Mouse (Mus musculus): ENCODE measurements at regions not wholly inside any gene's neighbourhood (a gene's known extent, or its start where the extent isn't known, plus 50 kb on each side); places are given as distances from the start of the nearest gene placed in this dataset.
"Not testable (repeated sequence)": the region's sequence is repeated elsewhere in the genome, so short reads cannot be mapped to it uniquely, and the experiment has no call there.

DNA sequence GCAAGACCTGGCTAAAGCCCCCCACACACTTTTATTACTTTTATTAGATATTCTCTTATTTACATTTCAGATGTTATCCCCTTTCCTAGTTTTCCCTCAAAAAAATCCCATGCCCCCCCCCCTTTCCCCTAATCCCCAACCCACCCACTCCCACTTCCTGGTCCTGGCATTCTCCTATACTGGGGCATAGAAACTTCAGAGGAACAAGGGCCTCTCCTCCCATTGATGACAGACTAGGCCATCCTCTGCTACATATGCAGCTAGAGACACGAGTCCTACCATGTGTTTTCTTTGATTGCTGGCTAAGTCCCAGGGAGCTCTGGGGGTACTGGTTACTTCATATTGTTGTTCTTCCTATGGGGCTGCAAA, 116.8 kb downstream of the Rfpl4b start:
- not testable (repeated sequence) for H3K9ac ChIP-seq (ENCODE audit: low read depth, low read length); H3K27ac ChIP-seq (replicated peaks; ENCODE audit: insufficient read depth, low read depth, low read length)
- 79% methylated on average over 1 of the region's 1 CpGs for WGBS

DNA sequence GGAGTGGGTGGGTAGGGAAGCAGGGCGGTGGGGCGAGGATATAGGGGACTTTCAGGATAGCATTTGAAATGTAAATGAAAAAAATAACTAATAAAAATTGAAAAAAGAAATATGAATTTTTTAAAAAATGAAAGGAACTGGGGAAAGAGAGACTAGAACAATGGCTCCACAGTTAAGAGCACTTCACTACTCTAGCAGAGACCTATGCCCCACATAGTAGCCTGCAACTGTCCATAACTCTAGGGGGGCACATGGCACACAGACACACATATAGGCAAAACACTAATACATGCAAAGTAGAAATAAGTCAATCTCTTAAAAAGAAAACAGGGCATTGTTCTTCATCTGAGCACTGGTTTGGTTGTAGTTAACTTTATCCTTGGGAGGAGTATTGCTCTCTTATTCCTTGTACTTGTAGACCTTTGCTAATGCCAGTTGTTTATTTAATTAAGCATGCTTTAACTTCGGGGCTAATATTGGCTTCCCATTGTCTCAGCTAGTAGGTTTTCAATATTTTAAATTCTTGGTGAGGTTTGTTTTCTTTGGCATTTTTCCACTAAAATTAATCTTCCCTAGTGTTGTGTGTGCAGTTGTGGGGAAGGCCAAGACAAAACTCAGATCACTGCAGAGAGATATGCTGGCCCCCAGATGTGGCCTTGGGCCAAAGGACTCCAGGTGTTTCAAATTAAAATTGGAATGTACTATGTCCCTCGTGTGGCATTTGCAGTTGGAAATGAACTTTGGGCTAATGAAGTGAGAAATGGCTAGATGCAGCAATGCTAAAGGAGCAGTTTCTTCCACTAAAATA, 117.4 kb downstream of the Rfpl4b start:
- no peak for DNase-seq (ENCODE audit: extremely low read depth, low read depth, low spot score)
- Histone ChIP-seq H3K4me1 (ENCODE audit: control insufficient read depth, insufficient read depth, low read length) (no peaks in the 10 kb centered on the region), H3K27ac (replicated peaks; ENCODE audit: insufficient read depth, low read depth, low read length) (no peak overlapping the region), H3K79me2 (ENCODE audit: control insufficient read depth, insufficient read depth, low read length) (no peaks in the 10 kb centered on the region), H3K9ac (ENCODE audit: low read depth, low read length) (no peak overlapping the region), H3K36me3 (ENCODE audit: control insufficient read depth, insufficient read depth, low read length) (no peaks in the 10 kb centered on the region), H3K27me3 (ENCODE audit: control insufficient read depth, insufficient read depth, low read length) (no peaks in the 10 kb centered on the region), H3K4me3 (ENCODE audit: insufficient read depth, low read depth, low read length) (no peak overlapping the region)
- TF ChIP-seq CTCF (IDR thresholded peaks at IDR 0.05; ENCODE audit: low read depth, low read length) (no peak), POLR2A (IDR thresholded peaks at IDR 0.05; ENCODE audit: extremely low read depth, insufficient read depth, low read length) (no peak)
- 72% methylated on average over 4 of the region's 4 CpGs for WGBS

More for the DNA sequence above, 116.8 kb downstream of the Rfpl4b start:
- H3K4me3 ChIP-seq (ENCODE audit: insufficient read depth, low read depth, low read length); H3K36me3 ChIP-seq (ENCODE audit: control insufficient read depth, insufficient read depth, low read length); H3K4me1 ChIP-seq (ENCODE audit: control insufficient read depth, insufficient read depth, low read length); DNase-seq (ENCODE audit: extremely low read depth, low read depth, low spot score); H3K79me2 ChIP-seq (ENCODE audit: control insufficient read depth, insufficient read depth, low read length); H3K27me3 ChIP-seq (ENCODE audit: control insufficient read depth, insufficient read depth, low read length): not testable (repeated sequence)

DNA sequence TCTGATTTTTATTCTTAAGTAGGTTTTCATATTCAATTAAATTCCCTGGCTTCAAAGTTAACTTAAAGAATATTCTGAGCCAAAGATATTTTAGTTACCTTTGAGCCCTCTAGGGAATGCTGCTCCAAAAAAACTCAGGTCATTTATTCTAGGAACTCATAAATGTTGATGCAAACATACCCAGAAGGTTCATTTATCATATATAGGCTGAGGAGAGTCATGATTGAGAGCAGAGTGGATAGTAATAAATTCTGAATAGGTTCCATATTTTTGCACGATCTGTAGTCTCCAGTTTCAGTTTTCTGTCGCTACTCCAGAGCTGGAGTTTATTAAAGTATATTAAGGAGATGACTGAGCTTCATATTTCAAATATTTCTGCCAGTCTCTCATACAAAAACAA, 144.1 kb downstream of the Rfpl4b start:
- Histone ChIP-seq H3K9ac (ENCODE audit: low read depth, low read length) (no peak overlapping the region), H3K79me2 (ENCODE audit: control insufficient read depth, insufficient read depth, low read length) (no peaks in the 10 kb centered on the region), H3K27me3 (ENCODE audit: control insufficient read depth, insufficient read depth, low read length) (no peaks in the 10 kb centered on the region), H3K36me3 (ENCODE audit: control insufficient read depth, insufficient read depth, low read length) (no peaks in the 10 kb centered on the region), H3K4me1 (ENCODE audit: control insufficient read depth, insufficient read depth, low read length) (no peaks in the 10 kb centered on the region), H3K27ac (replicated peaks; ENCODE audit: insufficient read depth, low read depth, low read length) (no peak overlapping the region), H3K4me3 (ENCODE audit: insufficient read depth, low read depth, low read length) (no peak overlapping the region)
- no peak for TF ChIP-seq POLR2A (IDR thresholded peaks at IDR 0.05; ENCODE audit: extremely low read depth, insufficient read depth, low read length)
- no peak for DNase-seq (ENCODE audit: extremely low read depth, low read depth, low spot score)
- 69% methylated on average over 2 of the region's 2 CpGs for WGBS

DNA sequence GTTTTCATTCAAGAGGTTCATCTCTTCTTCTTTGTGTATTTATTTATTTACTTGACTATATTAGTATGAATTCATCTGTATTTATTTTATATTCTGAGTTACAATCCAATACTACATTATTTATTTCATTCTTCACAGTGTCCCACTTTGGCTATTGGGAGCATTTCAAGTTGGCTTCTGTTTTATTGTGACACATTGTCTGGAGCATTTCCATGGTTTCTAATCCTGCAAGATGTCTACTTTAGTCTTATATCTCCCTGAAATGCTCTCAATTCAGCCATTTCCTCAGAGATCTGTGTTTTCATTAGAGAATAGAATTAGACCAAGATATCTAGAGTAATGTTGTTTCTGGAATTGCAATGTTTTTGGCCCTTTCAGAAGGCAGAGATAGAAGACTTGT, 153.0 kb downstream of the Rfpl4b start:
- Histone ChIP-seq H3K9ac (ENCODE audit: low read depth, low read length) (no peak overlapping the region), H3K4me3 (ENCODE audit: insufficient read depth, low read depth, low read length) (no peak overlapping the region), H3K27ac (replicated peaks; ENCODE audit: insufficient read depth, low read depth, low read length) (no peak overlapping the region), H3K27me3 (ENCODE audit: control insufficient read depth, insufficient read depth, low read length) (no peaks in the 10 kb centered on the region), H3K4me1 (ENCODE audit: control insufficient read depth, insufficient read depth, low read length) (no peaks in the 10 kb centered on the region), H3K79me2 (ENCODE audit: control insufficient read depth, insufficient read depth, low read length) (no peaks in the 10 kb centered on the region), H3K36me3 (ENCODE audit: control insufficient read depth, insufficient read depth, low read length) (no peaks in the 10 kb centered on the region)
- TF ChIP-seq CTCF (IDR thresholded peaks at IDR 0.05; ENCODE audit: low read depth, low read length), result no peak
- no peak for TF ChIP-seq POLR2A (IDR thresholded peaks at IDR 0.05; ENCODE audit: extremely low read depth, insufficient read depth, low read length)
- DNase-seq (ENCODE audit: extremely low read depth, low read depth, low spot score), result no peak

DNA sequence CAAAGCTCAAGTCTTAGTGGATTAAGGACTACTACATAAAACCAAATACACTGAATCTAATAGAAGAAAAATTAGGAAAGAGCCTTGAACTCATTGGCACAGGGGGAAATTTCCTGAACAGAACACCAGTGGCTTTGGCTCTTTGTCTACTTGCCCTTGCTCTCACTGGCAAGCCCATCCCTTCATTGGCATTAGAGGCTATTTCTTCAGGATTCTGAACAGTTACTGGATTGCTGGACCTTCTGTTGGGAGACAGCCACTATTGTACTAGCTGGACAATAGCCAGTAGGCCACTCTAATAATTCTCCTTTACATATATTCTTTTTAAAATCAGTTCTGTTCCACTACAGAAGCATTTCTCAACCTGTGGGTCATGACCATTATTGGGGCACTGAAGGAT, 153.7 kb downstream of the Rfpl4b start:
- H3K27me3 ChIP-seq (ENCODE audit: control insufficient read depth, insufficient read depth, low read length), result no peaks in the 10 kb centered on the region
- TF ChIP-seq POLR2A (IDR thresholded peaks at IDR 0.05; ENCODE audit: extremely low read depth, insufficient read depth, low read length) (no peak), CTCF (IDR thresholded peaks at IDR 0.05; ENCODE audit: low read depth, low read length) (no peak)
- H3K27ac ChIP-seq (replicated peaks; ENCODE audit: insufficient read depth, low read depth, low read length), result no peak overlapping the region
- H3K4me3 ChIP-seq (ENCODE audit: insufficient read depth, low read depth, low read length), result no peak overlapping the region
- DNase-seq (ENCODE audit: extremely low read depth, low read depth, low spot score), result no peak
- no peaks in the 10 kb centered on the region for H3K36me3 ChIP-seq (ENCODE audit: control insufficient read depth, insufficient read depth, low read length)
- no peaks in the 10 kb centered on the region for H3K4me1 ChIP-seq (ENCODE audit: control insufficient read depth, insufficient read depth, low read length)
- H3K79me2 ChIP-seq (ENCODE audit: control insufficient read depth, insufficient read depth, low read length), result no peaks in the 10 kb centered on the region
- no peak overlapping the region for H3K9ac ChIP-seq (ENCODE audit: low read depth, low read length)

DNA sequence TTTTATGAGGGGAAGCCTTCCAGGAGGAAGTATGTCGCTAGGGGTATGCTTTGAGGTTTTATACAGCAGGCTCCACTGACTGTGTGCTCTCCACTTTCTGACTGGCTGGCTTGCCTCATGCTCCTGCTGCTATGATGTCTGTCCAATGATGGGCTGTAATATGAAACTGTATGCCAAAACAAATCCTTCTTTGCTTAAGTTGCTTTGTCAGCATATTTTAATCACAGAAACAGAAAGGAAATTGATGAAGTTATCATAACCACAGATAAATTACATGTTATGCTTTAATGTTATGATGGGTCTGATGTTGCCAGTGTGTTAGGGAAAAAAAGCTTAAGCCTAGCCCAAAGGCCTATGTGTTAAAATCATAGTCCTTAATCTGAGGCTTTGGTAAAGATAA, 185.9 kb downstream of the Rfpl4b start:
- Histone ChIP-seq H3K79me2 (ENCODE audit: control insufficient read depth, insufficient read depth, low read length) (no peaks in the 10 kb centered on the region), H3K4me1 (ENCODE audit: control insufficient read depth, insufficient read depth, low read length) (no peaks in the 10 kb centered on the region), H3K9ac (ENCODE audit: low read depth, low read length) (no peak overlapping the region), H3K27me3 (ENCODE audit: control insufficient read depth, insufficient read depth, low read length) (no peaks in the 10 kb centered on the region), H3K36me3 (ENCODE audit: control insufficient read depth, insufficient read depth, low read length) (no peaks in the 10 kb centered on the region), H3K27ac (replicated peaks; ENCODE audit: insufficient read depth, low read depth, low read length) (no peak overlapping the region), H3K4me3 (ENCODE audit: insufficient read depth, low read depth, low read length) (no peak overlapping the region)
- WGBS, result 72% methylated on average over 1 of the region's 1 CpGs
- DNase-seq (ENCODE audit: extremely low read depth, low read depth, low spot score), result no peak
- TF ChIP-seq POLR2A (IDR thresholded peaks at IDR 0.05; ENCODE audit: extremely low read depth, insufficient read depth, low read length) (no peak), CTCF (IDR thresholded peaks at IDR 0.05; ENCODE audit: low read depth, low read length) (no peak)

All from liver, adult 2 months (tissue).